8 mouse cellular contexts compared by ENCODE assay signal in genomic region chr10:62242896-62243295, GRCm38 (mm10). TPM values are rescaled to one million over a fixed set of nuclear protein-coding genes. Genes with fewer than 3 reads are reported as not detected.
DNase-seq lines count a peak whose midpoint lies in the region; ATAC-seq lines count a peak whose summit lies in the region.

No protein-coding gene starts in this region.

- no peak for DNase-seq in frontal cortex, postnatal 14 days (ENCODE audit: low spot score in 2 of 2)
- DNase-seq in A20 (ENCODE audit: low read depth, low spot score), result peak; percentile 65
- peak; percentile 58 to 59 for DNase-seq in adrenal gland, postnatal 36 days
- DNase-seq in forelimb bud, embryonic 11.5 days (ENCODE audit: low read depth, low spot score), result peak; percentile 65
- peak; percentile 71 for DNase-seq in kidney, postnatal 10 days
- peak; percentile 82 for DNase-seq in lung, postnatal 10 days
- DNase-seq in thymus, postnatal 14 days, result peak; percentile 73

- peak; percentile 60; the same call in 1 of the 2 replicates for ATAC-seq in frontal cortex, adult (ENCODE audit: low TSS enrichment)

RNA-seq across cellular contexts. Expression of gene Tacr2, which starts 9.3 kb away (rescaled TPM):
- 10 to 100 TPM; 21.9 to 46.0 TPM for total RNA-seq in adrenal gland, postnatal 36 days (2021)

RNA-seq across cellular contexts. Expression of gene Tspan15, which starts 11.8 kb away (rescaled TPM):
- total RNA-seq in adrenal gland, postnatal 36 days (2021), result 10 to 100 TPM; 21.1 to 22.7 TPM

Comparison
In these comparisons a context has a peak if more than half of its experiments do, and no peak if none do; other contexts are left out.
1. DNase-seq: peak in A20 (single experiment), adrenal gland, postnatal 36 days (2 of 2), forelimb bud, embryonic 11.5 days (single experiment), kidney, postnatal 10 days (single experiment), lung, postnatal 10 days (single experiment) and thymus, postnatal 14 days (single experiment); none in frontal cortex, postnatal 14 days (0 of 2).